Mouse (Mus musculus): ENCODE data around the gene Bmpr2.
A peak's percentile ranks its signal among the peaks of the same experiment; 100 is the strongest.

GRCm38 (mm10) chr1:59762651-59763163 is 493 bp upstream of the Bmpr2 start:
- no peak for TF ChIP-seq CTCF (IDR thresholded peaks at IDR 0.05; ENCODE audit: borderline replicate concordance, insufficient read depth, low read length)
- TF ChIP-seq POLR2A (IDR thresholded peaks at IDR 0.05; ENCODE audit: low read depth, low read length), result peak; percentile 3; the same call in 1 of the 2 replicates
